Mouse (Mus musculus): ENCODE measurements around the gene Spic.
"Not testable (repeated sequence)": the region's sequence is repeated elsewhere in the genome, so short reads cannot be mapped to it uniquely, and the experiment has no call there.

Spic gene

DNA sequence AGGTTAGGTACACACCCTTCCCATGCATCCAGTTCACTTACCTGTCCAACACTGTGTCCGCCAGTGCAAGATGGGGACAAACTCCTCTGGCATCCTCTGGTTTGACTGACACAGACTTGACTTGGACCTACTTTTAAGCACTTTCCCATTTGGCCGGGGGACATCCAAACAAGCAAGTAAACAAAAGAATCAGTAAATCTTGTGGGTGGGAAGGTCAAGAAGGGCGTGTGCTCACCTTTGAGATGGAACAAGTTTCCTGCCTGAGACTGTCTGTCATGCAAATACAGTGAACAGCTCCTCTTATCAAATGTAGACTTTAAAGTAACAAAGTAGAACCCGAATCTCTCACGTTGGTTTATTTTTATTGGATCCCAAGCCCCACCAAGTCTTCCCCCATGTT lies at the start of gene Spic:
TSS of gene Spic (minus strand) at position 91 of the 400 bp plus-strand sequence.
- no peak for DNase-seq

DNA sequence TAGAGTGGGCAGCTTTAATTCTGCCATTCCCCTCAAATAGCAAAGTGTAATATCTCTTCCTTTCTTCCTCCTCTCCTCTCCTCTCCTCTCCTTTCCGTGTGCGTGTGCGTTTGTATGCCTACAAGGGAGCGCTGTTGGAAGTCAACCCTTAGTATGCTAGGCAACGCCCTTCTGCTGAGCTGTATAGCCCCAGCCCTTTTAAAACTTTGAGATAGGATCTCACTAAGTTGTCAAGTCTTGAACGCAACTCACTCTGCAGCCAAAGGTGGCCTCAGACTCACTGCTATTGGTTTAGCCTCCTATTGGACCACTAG lies 47.5 kb upstream of the Spic start:
- DNase-seq, result no peak

DNA sequence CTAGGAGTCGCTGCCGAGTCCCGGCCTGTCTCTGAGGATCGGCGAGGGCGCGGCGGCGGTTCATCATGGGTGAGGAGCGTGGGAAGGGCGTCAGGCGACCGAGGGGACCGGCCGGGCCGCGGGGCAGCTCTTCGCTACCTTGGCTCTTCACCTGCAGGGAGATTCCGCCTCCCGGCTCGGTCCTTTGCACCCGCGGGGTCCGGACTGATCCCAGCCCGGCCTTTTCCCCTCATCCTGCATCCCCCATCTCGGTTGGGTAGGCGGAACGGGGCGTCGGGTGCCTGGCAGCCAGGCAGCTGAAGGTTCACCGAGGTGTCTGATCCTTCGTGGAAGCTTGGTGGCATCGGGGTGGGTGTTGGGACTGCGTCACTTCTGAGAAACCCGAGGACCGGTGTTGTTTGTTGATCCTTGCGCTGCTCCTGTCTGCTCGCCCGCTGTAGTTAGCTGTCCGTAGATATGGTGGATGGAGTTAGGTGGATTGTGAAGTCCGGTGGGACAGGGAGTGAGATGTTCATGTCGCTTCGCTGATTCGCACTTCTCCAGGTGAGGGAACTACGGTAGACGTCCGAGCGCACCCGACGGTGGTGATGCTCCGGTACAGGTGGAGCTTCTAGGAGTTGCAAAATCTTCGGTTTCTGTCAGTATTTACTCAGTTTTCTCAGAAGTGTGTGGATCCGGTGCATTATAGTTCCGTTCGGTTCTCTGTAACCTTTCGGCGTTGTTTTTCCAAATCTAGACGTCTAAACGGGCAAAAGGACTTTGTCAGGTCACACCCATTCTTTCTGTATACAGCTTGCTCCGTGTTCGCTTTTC lies 46.9 kb upstream of the Spic start:
- no peak for DNase-seq

DNA sequence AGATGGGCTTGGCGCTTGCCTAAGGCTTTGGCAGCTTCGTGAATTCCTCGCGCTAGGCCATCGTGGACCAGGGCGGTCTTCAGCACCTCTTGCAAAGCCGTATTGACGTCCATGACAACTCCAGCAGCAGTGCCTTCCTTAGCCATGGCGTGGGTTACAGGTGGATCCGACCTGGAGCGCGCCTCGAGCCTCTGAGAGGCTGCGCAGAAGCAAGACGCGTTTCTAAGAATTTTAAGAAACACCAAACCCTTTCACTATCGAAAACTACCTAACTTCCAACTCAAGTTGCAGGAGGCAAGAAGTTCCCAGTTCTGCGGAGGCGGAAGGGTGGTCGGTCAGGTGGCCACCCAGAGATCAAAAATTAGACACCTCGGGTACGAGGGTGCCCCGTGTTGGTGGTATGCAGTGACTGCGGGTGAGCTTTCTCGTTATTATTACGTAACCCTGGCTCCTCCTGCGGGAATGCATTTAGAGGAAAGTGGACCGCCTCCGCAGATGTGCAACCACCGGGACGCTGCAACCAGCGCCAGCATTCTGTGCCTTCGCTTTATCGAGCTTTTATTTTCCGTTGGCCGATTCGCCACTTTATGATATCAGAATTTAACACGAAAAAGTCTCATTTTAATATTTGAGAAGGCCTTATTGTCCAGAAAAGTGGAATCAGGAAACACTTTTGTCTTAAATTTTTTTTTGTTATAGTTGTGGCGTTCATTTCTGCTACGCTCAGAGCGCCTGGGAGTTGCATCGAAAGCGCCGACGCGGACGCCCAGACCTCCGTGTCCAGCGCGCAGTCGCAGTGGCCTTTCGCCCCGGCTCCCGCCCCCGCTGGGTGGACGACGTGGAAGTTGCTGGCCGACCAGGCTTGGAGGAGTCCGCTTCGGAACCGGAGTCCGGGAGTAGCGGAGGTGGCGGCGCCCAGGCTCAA lies 46.0 kb upstream of the Spic start, which contains the start of gene Arl1:
TSS of gene Arl1 (plus strand) at position 288 of the 925 bp plus-strand sequence.
- DNase-seq, result peak; percentile 91

DNA sequence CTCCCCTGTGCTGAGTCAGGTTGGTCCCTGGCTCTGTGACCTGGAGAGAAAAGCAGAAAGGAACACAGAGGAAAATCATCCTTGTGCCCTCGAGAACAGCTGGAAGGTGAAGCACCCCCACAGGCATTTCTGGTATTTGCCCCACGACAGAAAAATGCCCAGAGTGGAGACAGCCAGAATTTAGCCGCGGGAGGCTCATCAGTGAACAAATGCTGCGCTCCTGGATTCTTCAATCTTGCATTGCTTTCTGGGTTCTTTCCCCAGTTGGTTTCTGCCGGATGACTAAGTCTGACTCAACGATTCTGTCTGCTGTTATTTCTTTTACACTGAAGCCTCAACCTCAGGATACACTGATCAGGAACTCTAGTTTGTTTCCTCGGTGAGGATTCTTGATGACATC lies 43.4 kb upstream of the Spic start:
- DNase-seq, result no peak

DNA sequence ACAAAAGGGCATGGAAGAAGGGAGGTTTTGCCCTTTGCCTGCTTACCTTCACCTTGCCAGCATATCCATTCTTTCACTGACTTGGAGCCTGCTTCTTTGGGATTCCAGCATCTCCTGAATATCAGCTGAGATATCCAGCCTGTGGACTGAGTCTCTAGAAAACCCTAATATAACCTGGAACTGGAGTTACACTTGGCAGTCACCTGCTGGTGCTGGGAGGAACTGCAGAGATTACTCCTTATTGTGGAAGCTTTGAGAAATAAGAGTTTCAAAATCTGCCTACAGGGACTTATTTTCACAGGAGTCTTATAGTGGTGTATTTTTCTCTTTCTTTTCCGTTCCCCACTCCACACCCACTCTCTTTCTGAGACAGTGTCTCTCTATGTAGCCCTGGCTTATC lies 42.3 kb upstream of the Spic start:
- no peak for DNase-seq

DNA sequence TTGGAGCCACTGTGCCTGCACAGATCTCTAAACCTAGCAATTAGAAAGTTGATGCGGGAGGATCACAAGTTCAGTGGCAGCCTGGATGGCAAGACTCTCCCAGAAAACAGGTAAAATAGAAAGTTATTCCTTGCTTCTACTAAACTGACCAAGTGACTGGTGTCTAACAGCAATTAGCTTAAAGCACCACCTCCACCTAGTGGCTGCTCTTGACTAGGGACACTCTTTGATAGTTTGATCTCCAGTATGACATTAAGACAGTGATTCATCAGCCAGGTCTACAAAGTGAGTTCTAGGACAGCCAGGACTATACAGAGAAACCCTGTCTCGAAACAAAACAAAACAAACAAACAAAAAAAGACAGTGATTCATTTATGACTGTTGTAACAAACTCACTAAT lies 40.5 kb upstream of the Spic start:
- no peak for DNase-seq

DNA sequence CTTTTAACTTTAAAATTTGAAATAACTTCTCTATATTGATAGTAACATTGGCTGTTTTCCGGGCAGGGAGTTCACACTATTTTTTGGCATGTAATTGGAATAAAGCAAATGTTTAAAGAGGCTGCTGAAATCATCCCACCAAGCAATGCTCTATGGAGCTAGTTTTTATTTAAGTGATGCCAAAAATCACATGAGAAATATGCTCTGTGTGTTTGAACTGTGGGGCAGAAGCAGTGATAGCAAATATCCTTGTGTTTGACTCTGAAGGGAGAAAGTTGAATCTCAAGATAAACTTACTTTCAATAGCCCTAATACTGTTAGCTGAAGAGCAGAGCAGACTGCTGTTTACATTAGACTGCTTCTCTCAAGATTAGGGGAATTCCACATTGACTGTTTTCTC lies 34.8 kb upstream of the Spic start:
- DNase-seq, result no peak

DNA sequence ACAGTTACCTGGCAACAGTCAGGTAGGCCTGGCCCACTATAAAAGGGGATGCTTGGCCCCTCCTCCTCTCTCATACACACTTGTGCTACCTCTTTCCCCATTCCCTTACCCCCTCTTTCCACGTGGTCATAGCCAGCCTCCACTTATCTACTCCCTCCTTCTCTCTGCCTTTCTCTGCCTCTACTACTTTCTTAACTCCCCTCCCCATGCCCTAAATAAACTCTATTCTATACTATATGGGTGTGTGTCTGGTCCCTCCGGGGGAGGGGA lies 32.9 kb upstream of the Spic start:
- no peak for DNase-seq

DNA sequence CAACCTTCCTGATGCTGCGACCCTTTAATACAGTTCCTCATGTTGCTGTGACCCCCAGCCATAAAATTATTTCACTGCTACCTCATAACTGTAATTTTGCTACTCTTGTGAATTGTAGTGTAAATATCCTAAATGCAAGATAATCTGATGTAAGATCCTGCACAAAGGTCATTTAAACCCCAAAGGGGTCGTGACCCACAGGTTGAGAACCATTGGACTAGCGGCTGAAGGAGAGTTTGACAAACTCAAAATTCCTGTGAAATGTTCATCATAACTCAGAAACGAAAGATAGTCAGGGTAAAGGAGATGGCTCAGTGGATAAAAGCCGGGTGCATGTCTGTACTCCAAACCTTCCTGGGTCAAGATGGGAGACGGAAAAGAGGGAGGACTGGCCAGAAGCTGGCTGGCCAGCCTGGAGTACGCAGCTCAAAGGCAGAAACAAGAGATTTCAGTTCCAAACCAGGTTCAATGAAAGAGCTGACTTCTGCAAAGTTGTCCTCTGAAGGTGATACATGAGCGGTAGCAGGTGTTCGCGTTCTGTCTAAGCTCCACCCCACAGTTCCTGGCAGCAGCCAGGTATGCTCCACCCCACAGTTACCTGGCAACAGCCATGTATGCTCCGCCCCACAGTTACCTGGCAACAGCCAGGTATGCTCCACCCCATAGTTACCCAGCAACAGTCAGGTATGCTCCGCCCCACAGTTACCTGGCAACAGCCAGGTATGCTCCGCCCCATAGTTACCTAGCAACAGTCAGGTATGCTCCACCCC lies 32.4 kb upstream of the Spic start:
- DNase-seq, result no peak

DNA sequence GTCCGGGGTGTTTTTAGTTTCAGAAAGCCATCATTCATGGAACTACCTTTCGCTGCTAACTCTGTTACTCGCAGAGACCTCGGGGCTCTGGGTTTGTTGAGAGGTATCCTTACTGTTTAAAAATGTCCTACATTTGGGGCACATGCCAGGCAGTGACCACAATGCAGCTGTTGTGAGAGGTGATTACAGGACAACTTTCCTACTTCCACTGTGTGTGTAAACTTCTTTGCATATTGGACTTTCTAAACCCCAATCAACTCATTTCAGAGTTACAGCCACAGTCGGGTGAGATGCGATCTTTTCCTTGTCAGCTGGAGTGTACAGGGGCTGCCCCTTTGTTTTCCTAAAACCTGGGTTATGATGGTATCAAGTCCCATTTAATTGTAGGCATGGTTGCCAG lies 30.8 kb upstream of the Spic start:
- DNase-seq, result no peak

DNA sequence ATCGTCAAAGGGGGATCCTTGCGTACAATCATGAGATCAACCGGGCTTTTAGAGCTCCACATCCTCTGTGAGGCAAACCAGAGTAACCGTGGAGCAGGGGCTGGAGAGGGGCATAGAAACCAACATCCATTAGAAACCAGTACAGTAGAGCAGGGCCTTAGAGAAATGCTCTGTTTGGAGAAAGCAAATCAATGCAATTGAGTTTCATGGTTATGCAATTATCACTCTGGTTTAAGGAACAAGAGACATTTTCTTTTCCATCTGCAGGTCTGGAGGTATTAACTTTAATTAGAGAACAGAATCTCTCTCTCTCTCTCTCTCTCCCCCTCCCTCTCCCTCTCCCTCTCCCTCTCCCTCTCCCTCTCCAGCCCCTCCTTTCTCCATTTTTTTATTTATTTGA lies 29.9 kb upstream of the Spic start:
- no peak for DNase-seq

DNA sequence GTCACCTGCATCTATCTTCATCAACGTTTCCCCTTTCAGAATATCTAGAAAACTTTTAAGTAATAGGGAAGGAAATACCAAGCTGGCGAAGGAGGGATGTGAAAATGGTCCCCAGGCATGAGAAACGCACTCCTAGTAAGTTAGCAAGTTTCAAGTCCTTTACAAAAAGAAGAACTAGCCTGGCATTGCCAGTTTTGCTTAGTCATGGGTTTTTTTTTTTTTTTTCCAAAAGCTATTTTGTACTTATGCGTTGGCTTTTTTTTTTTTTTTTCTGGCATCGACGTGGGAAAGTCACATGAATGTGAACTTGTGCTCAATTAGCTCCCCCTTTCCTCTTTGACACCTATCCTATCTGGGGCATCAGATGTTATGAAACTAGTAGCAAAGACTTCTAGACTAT lies 27.5 kb upstream of the Spic start:
- no peak for DNase-seq

DNA sequence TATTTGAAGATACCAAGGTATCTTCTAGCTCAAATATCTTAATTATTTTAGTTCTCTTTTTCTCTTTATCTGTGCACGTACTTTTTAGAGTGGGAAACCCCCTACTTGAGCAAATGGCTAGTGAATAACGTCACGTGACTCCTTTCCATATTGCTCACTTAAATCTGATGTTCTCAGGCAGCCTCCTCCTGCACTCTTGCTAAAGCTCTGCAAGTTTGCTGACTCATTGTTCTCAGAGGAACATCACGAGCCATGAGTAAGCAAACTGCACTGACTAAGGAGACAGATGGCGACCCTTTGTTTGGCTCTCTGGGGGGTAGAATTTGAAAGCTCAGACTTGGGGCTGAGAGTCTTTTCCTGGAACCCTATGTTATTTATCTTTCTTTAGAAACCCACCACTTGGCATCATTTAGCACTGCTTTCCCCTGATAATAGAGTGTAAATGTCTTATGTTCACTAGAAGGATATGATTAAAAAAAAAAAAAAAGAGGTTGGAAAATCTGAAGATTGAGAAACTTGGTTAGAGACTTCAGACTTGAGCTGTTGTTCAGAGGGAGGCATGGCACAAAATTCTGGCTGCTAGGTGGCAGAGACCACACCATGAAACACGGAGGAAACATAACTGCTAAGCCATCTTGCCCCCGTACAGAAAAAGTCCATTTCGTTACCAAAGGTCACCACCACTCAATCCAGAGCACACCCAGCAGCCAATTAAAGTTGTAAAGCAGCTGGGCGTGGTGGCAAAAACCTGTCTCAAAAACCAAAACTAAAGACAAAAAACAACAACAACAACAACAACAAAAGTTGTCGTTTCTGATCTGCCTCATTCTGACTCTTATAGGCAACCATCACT lies 24.1 kb upstream of the Spic start:
- DNase-seq, result no peak

DNA sequence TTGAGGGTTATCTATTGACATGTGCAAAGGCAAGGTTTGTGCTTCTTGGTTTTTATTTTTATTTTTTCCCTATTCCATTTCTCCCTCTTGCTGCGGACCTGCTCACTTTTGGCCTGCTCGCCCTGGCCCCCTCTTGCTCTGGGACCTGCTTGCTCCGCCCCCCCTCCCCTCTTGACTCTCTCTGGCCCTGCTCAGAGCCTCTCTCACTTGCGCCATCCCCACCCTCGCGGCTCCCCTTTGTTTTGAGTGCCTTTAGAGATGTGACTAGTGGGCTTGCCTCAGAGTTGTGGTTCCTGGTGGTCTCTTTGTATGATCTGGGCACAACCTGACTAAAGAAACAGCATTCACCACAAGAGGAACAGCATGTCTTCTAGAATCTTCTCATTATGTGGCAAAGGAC lies 16.1 kb upstream of the Spic start:
- DNase-seq, result no peak

DNA sequence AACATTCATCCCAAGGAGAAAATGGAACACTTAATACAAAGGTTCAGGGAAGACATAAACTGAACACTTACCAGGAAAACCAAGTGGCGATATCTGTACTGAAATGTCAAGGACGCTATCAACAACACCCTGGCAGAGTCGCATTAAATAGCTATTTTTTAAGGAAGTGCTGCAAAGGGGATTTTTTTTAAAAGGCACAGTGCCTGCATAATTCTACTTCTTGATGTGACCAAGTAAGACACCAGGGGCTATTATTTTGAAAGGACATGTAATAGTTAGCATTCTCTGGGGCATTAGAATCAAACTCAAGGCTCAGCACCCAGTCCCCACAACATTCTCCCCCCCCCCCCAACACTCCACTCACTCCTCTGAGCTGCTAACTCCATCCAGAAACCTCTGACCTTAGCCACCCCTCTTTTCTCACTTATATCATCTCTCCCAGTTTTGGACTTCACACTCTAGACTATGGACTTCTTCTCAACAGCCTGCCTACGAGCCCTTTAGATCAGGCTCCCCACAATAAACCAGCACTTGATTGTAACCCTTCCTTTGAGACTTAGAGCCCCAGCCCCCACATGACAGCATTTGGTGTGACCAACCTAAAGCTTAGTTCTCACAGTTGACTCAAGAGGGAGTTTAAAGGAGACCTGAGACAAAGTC lies 1.8 kb downstream of the Spic start:
- no peak for DNase-seq

DNA sequence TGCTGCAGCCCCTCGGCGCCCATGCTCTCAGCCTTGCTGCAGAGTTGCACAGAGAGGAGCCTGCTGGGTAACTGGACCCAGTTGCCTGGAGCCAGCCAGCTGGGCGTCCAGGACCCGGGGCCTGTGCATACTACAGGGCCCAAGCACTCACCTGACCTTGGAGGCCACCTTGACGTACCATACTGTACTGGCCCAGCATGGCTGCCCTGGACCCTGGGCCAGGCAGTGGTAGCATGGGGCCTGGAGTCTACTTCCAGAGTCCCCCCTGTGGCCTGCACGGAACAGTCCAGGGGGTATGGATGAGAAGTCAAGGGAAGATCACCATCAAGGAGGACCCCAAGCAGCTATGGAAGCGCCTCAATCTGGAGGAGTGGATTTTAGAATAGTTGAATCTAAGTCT lies 12.0 kb downstream of the Spic start:
- no peak for DNase-seq

DNA sequence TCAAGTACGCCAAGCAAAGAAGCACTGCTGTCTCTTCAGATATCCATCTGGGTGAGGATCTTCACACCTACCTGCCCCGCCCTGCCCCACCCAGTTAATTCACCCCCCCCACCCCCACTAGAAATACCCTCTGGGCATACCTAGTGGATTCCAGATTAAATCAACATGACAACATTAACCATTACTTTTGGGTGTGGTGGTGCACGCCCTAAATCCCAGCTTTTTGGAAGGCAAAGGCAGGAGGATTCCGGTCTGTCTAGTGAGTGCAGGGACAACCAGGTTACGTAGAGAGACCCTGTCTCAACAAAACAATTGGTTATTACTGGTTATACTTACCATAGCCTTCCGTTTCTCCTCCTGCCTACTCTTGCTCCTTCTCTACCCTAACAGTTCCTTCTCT lies 12.7 kb downstream of the Spic start:
- no peak for DNase-seq

DNA sequence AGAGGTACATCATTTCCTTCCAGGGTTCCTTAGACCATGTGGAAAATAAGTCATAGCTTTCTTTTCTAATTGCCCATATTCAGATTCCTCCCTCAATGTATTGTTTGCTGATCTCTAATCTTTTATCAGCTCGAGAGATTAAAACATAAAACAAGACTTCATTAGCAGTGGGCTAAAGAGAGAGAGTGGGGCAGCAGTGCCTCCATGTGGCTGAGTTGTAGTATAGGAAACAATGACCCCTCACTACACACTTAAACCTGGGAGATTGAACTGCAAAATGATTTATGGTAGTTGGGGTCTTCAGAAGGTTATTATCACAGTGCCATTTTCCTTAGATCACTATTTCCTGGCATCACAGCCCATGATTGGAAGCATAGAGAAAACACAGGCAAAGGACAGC lies 15.1 kb downstream of the Spic start:
- DNase-seq, result no peak

DNA sequence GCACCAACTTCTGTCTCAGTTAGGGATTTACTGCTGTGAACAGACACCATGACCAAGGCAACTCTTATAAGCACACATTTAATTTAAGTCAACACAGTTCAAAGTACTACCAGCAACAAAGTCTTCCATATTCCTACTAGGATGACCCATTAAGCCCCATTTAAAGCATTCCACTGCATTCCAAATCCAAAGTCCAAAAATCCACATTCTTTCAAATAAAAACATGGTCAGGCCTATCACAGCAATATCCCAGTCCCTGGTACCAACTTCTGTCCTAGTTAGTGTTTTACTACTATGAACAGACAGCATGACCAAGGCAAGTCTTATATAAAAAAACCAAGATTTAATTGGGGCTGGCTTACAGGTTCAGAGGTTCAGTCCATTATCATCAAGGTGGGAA lies 21.0 kb downstream of the Spic start:
- not testable (repeated sequence) for DNase-seq

DNA sequence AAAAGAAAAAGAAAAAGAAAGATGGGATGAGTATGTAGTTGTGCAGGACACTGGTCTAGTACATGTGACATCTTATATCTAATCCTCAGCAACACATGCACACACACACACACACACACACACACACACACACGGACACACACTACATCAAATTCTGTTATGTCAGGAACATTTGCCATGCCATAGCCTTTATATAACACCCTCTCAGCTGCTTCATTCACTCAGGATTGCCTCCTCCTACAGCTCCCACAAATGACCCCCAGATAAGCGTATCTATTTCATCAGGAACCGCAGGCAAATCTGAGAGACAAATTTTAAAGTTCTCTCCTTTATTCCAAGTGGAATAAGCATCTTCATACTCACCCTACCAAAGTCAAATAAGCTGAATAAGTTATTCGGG lies 25.9 kb downstream of the Spic start:
- no peak for DNase-seq

DNA sequence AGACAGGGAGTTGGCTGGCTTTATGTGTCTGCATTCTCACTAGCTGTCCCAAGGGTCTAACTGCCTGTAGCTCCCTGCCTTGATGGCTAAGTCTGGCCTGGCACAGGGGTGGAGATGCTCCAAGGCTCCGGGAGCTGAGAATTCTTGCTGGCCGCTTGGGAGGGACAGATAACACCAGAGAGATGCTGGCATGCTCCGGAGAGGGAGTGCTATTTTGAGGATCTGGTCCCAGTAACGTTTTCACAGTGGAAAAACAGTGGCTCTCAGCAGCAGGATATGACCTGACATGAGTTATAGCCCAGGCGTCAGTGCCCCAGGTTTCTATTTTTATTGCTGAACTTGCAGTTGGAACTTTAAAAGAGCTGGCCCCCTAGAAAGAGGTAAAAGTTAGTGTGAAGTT lies 39.4 kb downstream of the Spic start:
- no peak for DNase-seq
